Mouse (Mus musculus) right cerebral cortex, postnatal 14 days (tissue): ENCODE measurements around the gene Plxnd1.

ENCODE experiments used
- DNase-seq: peaks from one replicate; pipeline ENCODE4 v3.0.0; 2022

Gene Plxnd1

GRCm38 (mm10) chr6:115956418-115956921, 38.3 kb downstream of the Plxnd1 start:
- no peak for DNase-seq

GRCm38 (mm10) chr6:115955664-115956063, 39.1 kb downstream of the Plxnd1 start:
- no peak for DNase-seq

- no peak for DNase-seq
These were observed 39.6 kb downstream of the Plxnd1 start for GRCm38 (mm10) chr6:115955169-115955568.

- no peak for DNase-seq
These were observed 40.2 kb downstream of the Plxnd1 start for GRCm38 (mm10) chr6:115954506-115955074.

- no peak for DNase-seq
These were observed 48.4 kb downstream of the Plxnd1 start for GRCm38 (mm10) chr6:115946389-115946788.

- no peak for DNase-seq
These were observed 49.2 kb downstream of the Plxnd1 start for GRCm38 (mm10) chr6:115945633-115946032.

- no peak for DNase-seq
These were observed 50.2 kb downstream of the Plxnd1 start, which contains the start of gene H1foo for GRCm38 (mm10) chr6:115944638-115945037. TSS of gene H1foo (plus strand) at chr6:115944938.

GRCm38 (mm10) chr6:115943498-115944427, 51.0 kb downstream of the Plxnd1 start:
- DNase-seq = no peak

GRCm38 (mm10) chr6:115941128-115941527, 53.7 kb downstream of the Plxnd1 start:
- no peak for DNase-seq

GRCm38 (mm10) chr6:115940603-115941002, 54.2 kb downstream of the Plxnd1 start:
- DNase-seq = no peak

GRCm38 (mm10) chr6:115938798-115939197, 56.0 kb downstream of the Plxnd1 start:
- no peak for DNase-seq

- DNase-seq = no peak
These were observed 56.8 kb downstream of the Plxnd1 start for GRCm38 (mm10) chr6:115938011-115938410.

GRCm38 (mm10) chr6:115935544-115935943, 59.3 kb downstream of the Plxnd1 start:
- no peak for DNase-seq

GRCm38 (mm10) chr6:115932391-115932790, 62.4 kb downstream of the Plxnd1 start:
- no peak for DNase-seq

- no peak for DNase-seq
These were observed 63.2 kb downstream of the Plxnd1 start, which contains the start of gene Rho for GRCm38 (mm10) chr6:115931639-115932038. TSS of gene Rho (plus strand) at chr6:115931748.

- no peak for DNase-seq
These were observed 64.8 kb downstream of the Plxnd1 start for GRCm38 (mm10) chr6:115930018-115930417.

- DNase-seq = no peak
These were observed 67.2 kb downstream of the Plxnd1 start for GRCm38 (mm10) chr6:115927292-115928242.

GRCm38 (mm10) chr6:115926416-115926815, 68.4 kb downstream of the Plxnd1 start:
- no peak for DNase-seq

- DNase-seq = no peak
These were observed 70.0 kb downstream of the Plxnd1 start for GRCm38 (mm10) chr6:115924829-115925228.

GRCm38 (mm10) chr6:115919876-115920275, 74.9 kb downstream of the Plxnd1 start:
- DNase-seq = no peak

GRCm38 (mm10) chr6:115918615-115919014, 76.2 kb downstream of the Plxnd1 start:
- no peak for DNase-seq

- DNase-seq = no peak
These were observed 78.2 kb downstream of the Plxnd1 start for GRCm38 (mm10) chr6:115916611-115917010.
